Mouse (Mus musculus) limb, embryonic 11.5 days (tissue): ENCODE data around the gene Akr1cl. TPM values are rescaled to one million over a fixed set of nuclear protein-coding genes. Genes with fewer than 3 reads are reported as not detected.
A peak's percentile ranks its signal among the peaks of the same experiment; 100 is the strongest.

Experiments
- ATAC-seq: fragments of 200-750 bp; cut with Nextera tagmentation; 2 replicates; pipeline ENCODE4 v1.8.0; 2017; ENCODE audit warnings: low read depth; ENCODE audit not compliant: insufficient number of reproducible peaks, low FRiP score, low TSS enrichment
- DNase-seq: peaks from one replicate; pipeline ENCODE4 v3.0.0-alpha.2; 2015; ENCODE audit warnings: low spot score
- H3K27ac ChIP-seq: fragments of 300-500 bp; sonication (generic); replicated peaks from 2 replicates; pipeline ENCODE4 v1.5.1; 2014; ENCODE audit warnings: low read depth, mild to moderate bottlenecking, low read length
- H3K27me3 ChIP-seq: fragments of 300-500 bp; sonication (generic); 2 replicates; pipeline ENCODE4 v1.6.1; 2014; ENCODE audit warnings: mild to moderate bottlenecking, low read length, mixed read lengths; ENCODE audit not compliant: control insufficient read depth, insufficient read depth
- H3K36me3 ChIP-seq: fragments of 300-500 bp; sonication (generic); 2 replicates; pipeline ENCODE4 v1.6.1; 2014; ENCODE audit warnings: mild to moderate bottlenecking, low read length, moderate library complexity, mixed read lengths; ENCODE audit not compliant: control insufficient read depth, insufficient read depth
- H3K4me1 ChIP-seq: fragments of 300-500 bp; sonication (generic); 2 replicates; pipeline ENCODE4 v1.6.1; 2014; ENCODE audit warnings: low read length, mixed read lengths; ENCODE audit not compliant: control insufficient read depth, insufficient read depth
- H3K4me2 ChIP-seq: fragments of 300-500 bp; sonication (generic); 2 replicates; pipeline ENCODE4 v1.6.1; 2014; ENCODE audit warnings: low read depth, mild to moderate bottlenecking, moderate library complexity; ENCODE audit not compliant: severe bottlenecking
- H3K4me3 ChIP-seq: fragments of 300-500 bp; sonication (generic); 2 replicates; pipeline ENCODE4 v1.5.1; 2014; ENCODE audit warnings: low read depth, low read length
- H3K9ac ChIP-seq: fragments of 300-500 bp; sonication (generic); 2 replicates; pipeline ENCODE4 v1.6.1; 2014; ENCODE audit warnings: mild to moderate bottlenecking, low read length
- H3K9me3 ChIP-seq: fragments of 300-500 bp; sonication (generic); 2 replicates; pipeline ENCODE4 v1.6.1; 2016; ENCODE audit warnings: low read length; ENCODE audit not compliant: control insufficient read depth
- WGBS: fragments of 180-500 bp; shearing (Covaris S2); extraction: QIAGEN DNeasy Blood & Tissue Kit; methylation state at CpG from one replicate; pipeline ENCODE4 v1.1.7; 2014; 5-methylcytosine and 5-hydroxymethylcytosine counted together
- polyA plus RNA-seq: library from polyadenylated mRNA; unstranded; fragments of >200 nt; fragmentation: Nextera tagmentation; extraction: Ambion mirVana; gene quantifications from 2 replicates; pipeline ENCODE4 v1.2.1, GENCODE M21; 2014

The Akr1cl gene
- polyA plus RNA-seq, 1 experiment from 2014 or later, result 0.15 TPM

- H3K9me3 ChIP-seq, result no peaks in the 10 kb centered on the region
- ATAC-seq, result no peak
- DNase-seq, result no peak
- H3K27me3 ChIP-seq, result no peaks in the 10 kb centered on the region
- H3K4me1 ChIP-seq, result no peaks in the 10 kb centered on the region
- H3K4me3 ChIP-seq, result no peak overlapping the region
- H3K9ac ChIP-seq, result no peak overlapping the region
- no peak overlapping the region for H3K27ac ChIP-seq
- H3K36me3 ChIP-seq, result no peaks in the 10 kb centered on the region
- no peak overlapping the region for H3K4me2 ChIP-seq
- WGBS, result 81% methylated on average over 7 of the region's 7 CpGs
Measured at GRCm38 (mm10) chr1:64978321-64978799, 54.2 kb downstream of the Akr1cl start.

GRCm38 (mm10) chr1:64975346-64975745 lies 57.2 kb downstream of the Akr1cl start:
- DNase-seq (peak; percentile 25), ATAC-seq (no peak)
- H3K9me3 ChIP-seq, result no peaks in the 10 kb centered on the region
- no peak overlapping the region for H3K9ac ChIP-seq
- no peaks in the 10 kb centered on the region for H3K4me1 ChIP-seq
- H3K27ac ChIP-seq, result no peak overlapping the region
- H3K4me2 ChIP-seq, result no peak overlapping the region
- WGBS, result 35% methylated on average over 7 of the region's 7 CpGs
- H3K36me3 ChIP-seq, result no peaks in the 10 kb centered on the region
- no peak overlapping the region for H3K4me3 ChIP-seq
- H3K27me3 ChIP-seq, result no peaks in the 10 kb centered on the region

GRCm38 (mm10) chr1:64970685-64971084 lies 61.9 kb downstream of the Akr1cl start:
- no peak for ATAC-seq
- no peaks in the 10 kb centered on the region for H3K9me3 ChIP-seq
- H3K27me3 ChIP-seq, result no peaks in the 10 kb centered on the region
- H3K36me3 ChIP-seq, result no peaks in the 10 kb centered on the region
- no peak for DNase-seq
- H3K4me1 ChIP-seq, result no peaks in the 10 kb centered on the region
- WGBS, result 72% methylated on average over 5 of the region's 5 CpGs
- H3K4me3 ChIP-seq, result no peak overlapping the region
- no peak overlapping the region for H3K9ac ChIP-seq
- H3K27ac ChIP-seq, result no peak overlapping the region
- no peak overlapping the region for H3K4me2 ChIP-seq

Other genes starting within 250 kb of the Akr1cl start
- gene Plekhm3, start 75.9 kb downstream of the Akr1cl start, polyA plus RNA-seq, result 7.8 and 9.2 TPM in 2 replicates
- not detected in 2 replicates for gene Cryge, start 18.4 kb upstream of the Akr1cl start, polyA plus RNA-seq
- gene Crygd, start 30.7 kb upstream of the Akr1cl start, polyA plus RNA-seq, result not detected in 2 replicates
- gene Crygc, start 40.9 kb upstream of the Akr1cl start, polyA plus RNA-seq, result not detected in 2 replicates
- not detected in 2 replicates for gene Crygb, start 49.5 kb upstream of the Akr1cl start, polyA plus RNA-seq
- gene Cryga, start 70.6 kb upstream of the Akr1cl start, polyA plus RNA-seq, result not detected in 2 replicates
- not detected in 2 replicates for gene Gm28845, start 86.8 kb upstream of the Akr1cl start, polyA plus RNA-seq
- gene D630023F18Rik, start 90.5 kb upstream of the Akr1cl start, polyA plus RNA-seq, result 0.33 and 0.40 TPM in 2 replicates
- 174 and 176 TPM in 2 replicates for gene Idh1, start 153.7 kb upstream of the Akr1cl start, polyA plus RNA-seq
- gene Pikfyve, start 153.9 kb upstream of the Akr1cl start, polyA plus RNA-seq, result 16.3 and 16.5 TPM in 2 replicates
- 0.34 TPM in 1 of 2 replicates, not detected in the other for gene Pth2r, start 249.3 kb upstream of the Akr1cl start, polyA plus RNA-seq